Mouse (Mus musculus) ES-Bruce4 (cell line): ENCODE measurements around the gene Cartpt.

Source experiments
- CTCF ChIP-seq: IDR thresholded peaks from one replicate; pipeline ENCODE4 v1.8.1; 2011; ENCODE audit warnings: low read depth, low read length
- POLR2A ChIP-seq: IDR thresholded peaks from one replicate; pipeline ENCODE4 v1.8.1; 2011; ENCODE audit warnings: low read length; ENCODE audit not compliant: insufficient read depth

GRCm38 (mm10) chr13:99931502-99931901 is 30.6 kb upstream of the Cartpt start:
- TF ChIP-seq POLR2A (no peak), CTCF (no peak)
